Mouse (Mus musculus): ENCODE measurements around the gene Agap3. TPM values are rescaled to one million over a fixed set of nuclear protein-coding genes. Genes with fewer than 3 reads are reported as not detected.

Agap3 gene
- polyA plus RNA-seq, 1 experiment = 17.2 TPM

DNA sequence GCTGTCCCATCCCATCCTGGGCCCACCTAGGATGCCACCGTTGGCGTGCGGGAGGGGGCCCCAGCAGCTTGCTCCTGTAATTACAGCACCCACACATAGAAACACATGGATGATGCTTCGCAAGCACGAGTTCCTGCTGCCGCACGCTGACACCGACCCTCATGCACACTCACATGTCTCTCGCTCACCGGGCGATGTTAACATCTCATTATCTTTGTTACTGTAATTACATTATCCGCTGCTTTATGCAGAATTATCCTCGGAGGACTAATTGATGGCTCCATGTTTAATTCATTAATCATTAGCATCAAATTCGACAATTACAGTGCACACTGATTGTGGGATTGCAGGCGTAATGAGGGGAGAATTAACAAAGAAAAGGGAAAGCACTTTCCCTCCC is 43.0 kb downstream of the Agap3 start:
- Histone ChIP-seq H3K4me1 (ENCODE audit: control insufficient read depth) (no peaks in the 10 kb centered on the region), H3K27me3 (ENCODE audit: control insufficient read depth) (no peaks in the 10 kb centered on the region), H3K4me3 (replicated peaks) (no peak overlapping the region), H3K9me3 (ENCODE audit: control insufficient read depth, low read length) (no peaks in the 10 kb centered on the region), H3K36me3 (ENCODE audit: control insufficient read depth) (peaks cover 98% of the 10 kb centered on the region)
- TF ChIP-seq TAL1 (IDR thresholded peaks at IDR 0.05; ENCODE audit: low read length) (no peak), GATA1 (IDR thresholded peaks at IDR 0.05; ENCODE audit: low read length) (no peak)

GRCm38 (mm10) chr5:24496756-24497155 is 44.8 kb downstream of the Agap3 start:
- no peaks in the 10 kb centered on the region for H3K27me3 ChIP-seq (ENCODE audit: control insufficient read depth)
- peaks cover 99% of the 10 kb centered on the region for H3K36me3 ChIP-seq (ENCODE audit: control insufficient read depth)
- H3K4me3 ChIP-seq (replicated peaks) = no peak overlapping the region
- H3K9me3 ChIP-seq (ENCODE audit: control insufficient read depth, low read length) = no peaks in the 10 kb centered on the region
- no peaks in the 10 kb centered on the region for H3K4me1 ChIP-seq (ENCODE audit: control insufficient read depth)
- no peak for TF ChIP-seq GATA1 (IDR thresholded peaks at IDR 0.05; ENCODE audit: low read length)
- no peak for TF ChIP-seq TAL1 (IDR thresholded peaks at IDR 0.05; ENCODE audit: low read length)

DNA sequence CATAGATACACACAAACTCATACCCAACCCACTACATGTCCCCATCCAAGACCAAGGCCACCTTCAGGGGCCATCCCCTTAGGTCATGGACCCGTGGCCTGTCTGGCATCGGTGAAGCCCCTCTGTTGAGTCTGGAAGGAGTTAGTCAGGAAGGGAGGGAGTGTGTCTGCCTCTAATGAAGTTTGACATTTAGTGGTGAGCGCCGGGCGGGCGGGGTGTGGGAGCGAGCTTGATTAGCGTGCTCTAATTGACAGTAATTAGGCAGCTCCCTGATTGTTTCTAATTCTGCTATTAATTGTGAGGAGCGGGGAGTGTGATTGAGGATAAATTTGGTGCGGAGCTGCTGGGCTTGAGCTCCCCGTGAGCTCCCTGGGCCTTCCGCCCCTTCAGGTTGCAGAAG is 45.5 kb downstream of the Agap3 start:
- Histone ChIP-seq H3K4me3 (replicated peaks) (no peak overlapping the region), H3K36me3 (ENCODE audit: control insufficient read depth) (peaks cover 96% of the 10 kb centered on the region), H3K27me3 (ENCODE audit: control insufficient read depth) (no peaks in the 10 kb centered on the region), H3K9me3 (ENCODE audit: control insufficient read depth, low read length) (no peaks in the 10 kb centered on the region), H3K4me1 (ENCODE audit: control insufficient read depth) (no peaks in the 10 kb centered on the region)
- TF ChIP-seq TAL1 (IDR thresholded peaks at IDR 0.05; ENCODE audit: low read length) = no peak

DNA sequence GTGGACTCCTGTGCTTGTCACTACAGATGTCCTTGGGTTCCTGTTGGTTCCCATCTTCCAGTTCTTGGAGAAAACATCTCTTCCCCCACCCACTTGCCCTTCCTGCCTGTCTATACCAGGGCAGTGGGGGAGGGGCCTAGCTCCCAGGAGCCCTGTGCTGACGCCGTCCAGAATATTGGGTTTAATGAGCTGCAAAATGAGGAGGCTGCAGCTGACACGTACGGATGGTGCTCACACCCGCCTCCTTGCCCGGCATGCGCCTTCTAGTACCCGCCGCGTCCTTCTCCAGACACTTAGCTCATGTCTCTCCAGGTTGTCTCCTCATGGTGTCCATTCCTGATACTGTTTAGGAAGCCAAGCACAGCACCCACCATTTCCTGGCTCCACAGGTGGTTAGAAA is 47.1 kb downstream of the Agap3 start:
- Histone ChIP-seq H3K4me1 (ENCODE audit: control insufficient read depth) (no peaks in the 10 kb centered on the region), H3K9me3 (ENCODE audit: control insufficient read depth, low read length) (no peaks in the 10 kb centered on the region), H3K27me3 (ENCODE audit: control insufficient read depth) (peaks cover 3% of the 10 kb centered on the region), H3K36me3 (ENCODE audit: control insufficient read depth) (peaks cover 81% of the 10 kb centered on the region), H3K4me3 (replicated peaks) (no peak overlapping the region)
- TF ChIP-seq GATA1 (IDR thresholded peaks at IDR 0.05; ENCODE audit: low read length) = no peak
- TF ChIP-seq TAL1 (IDR thresholded peaks at IDR 0.05; ENCODE audit: low read length) = no peak

GRCm38 (mm10) chr5:24500851-24501250 is 48.9 kb downstream of the Agap3 start:
- peaks cover 64% of the 10 kb centered on the region for H3K36me3 ChIP-seq (ENCODE audit: control insufficient read depth)
- H3K27me3 ChIP-seq (ENCODE audit: control insufficient read depth) = peaks cover 18% of the 10 kb centered on the region

DNA sequence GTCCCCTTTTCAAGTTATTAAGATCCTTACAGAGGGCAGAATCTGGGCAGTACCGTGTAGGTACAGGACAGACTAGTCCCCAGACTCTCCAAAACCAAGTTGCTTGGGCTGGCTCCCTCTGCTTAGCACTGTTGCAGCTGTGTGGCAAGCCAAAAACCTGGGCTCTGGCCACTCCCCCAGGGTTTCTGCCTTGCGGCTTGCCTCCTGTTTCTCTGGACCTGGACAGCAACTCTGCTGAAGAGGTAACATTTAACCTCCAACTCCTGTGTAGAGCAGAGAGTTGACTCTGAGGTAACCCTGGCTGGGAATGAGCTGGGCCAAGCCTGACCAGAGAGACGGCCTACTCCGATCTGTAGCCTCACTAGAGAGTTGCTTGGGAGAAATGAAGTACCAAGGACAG is 50.8 kb downstream of the Agap3 start:
- Histone ChIP-seq H3K4me1 (ENCODE audit: control insufficient read depth) (no peaks in the 10 kb centered on the region; the same call in 1 of the 2 replicates), H3K36me3 (ENCODE audit: control insufficient read depth) (peaks cover 45% of the 10 kb centered on the region), H3K4me3 (replicated peaks) (no peak overlapping the region), H3K9me3 (ENCODE audit: control insufficient read depth, low read length) (no peaks in the 10 kb centered on the region), H3K27me3 (ENCODE audit: control insufficient read depth) (peaks cover 18% of the 10 kb centered on the region)
- TF ChIP-seq TAL1 (IDR thresholded peaks at IDR 0.05; ENCODE audit: low read length) = no peak

More at GRCm38 (mm10) chr5:24500851-24501250, 48.9 kb downstream of the Agap3 start:
- no peak overlapping the region for H3K4me3 ChIP-seq (replicated peaks)
- no peaks in the 10 kb centered on the region; the same call in 1 of the 2 replicates for H3K4me1 ChIP-seq (ENCODE audit: control insufficient read depth)
- H3K9me3 ChIP-seq (ENCODE audit: control insufficient read depth, low read length) = no peaks in the 10 kb centered on the region
- TF ChIP-seq TAL1 (IDR thresholded peaks at IDR 0.05; ENCODE audit: low read length) = no peak
- TF ChIP-seq GATA1 (IDR thresholded peaks at IDR 0.05; ENCODE audit: low read length) = no peak

- no peak for TF ChIP-seq GATA1 (IDR thresholded peaks at IDR 0.05; ENCODE audit: low read length)
- no peak for TF ChIP-seq TAL1 (IDR thresholded peaks at IDR 0.05; ENCODE audit: low read length)
- H3K27me3 ChIP-seq (ENCODE audit: control insufficient read depth) = peaks cover 18% of the 10 kb centered on the region
- no peaks in the 10 kb centered on the region; the same call in 1 of the 2 replicates for H3K4me1 ChIP-seq (ENCODE audit: control insufficient read depth)
- no peaks in the 10 kb centered on the region; the same call in 1 of the 2 replicates for H3K9me3 ChIP-seq (ENCODE audit: control insufficient read depth, low read length)
- H3K36me3 ChIP-seq (ENCODE audit: control insufficient read depth) = peaks cover 18% of the 10 kb centered on the region
- no peak overlapping the region for H3K4me3 ChIP-seq (replicated peaks)
Observed at GRCm38 (mm10) chr5:24505513-24505912, 53.5 kb downstream of the Agap3 start.

DNA sequence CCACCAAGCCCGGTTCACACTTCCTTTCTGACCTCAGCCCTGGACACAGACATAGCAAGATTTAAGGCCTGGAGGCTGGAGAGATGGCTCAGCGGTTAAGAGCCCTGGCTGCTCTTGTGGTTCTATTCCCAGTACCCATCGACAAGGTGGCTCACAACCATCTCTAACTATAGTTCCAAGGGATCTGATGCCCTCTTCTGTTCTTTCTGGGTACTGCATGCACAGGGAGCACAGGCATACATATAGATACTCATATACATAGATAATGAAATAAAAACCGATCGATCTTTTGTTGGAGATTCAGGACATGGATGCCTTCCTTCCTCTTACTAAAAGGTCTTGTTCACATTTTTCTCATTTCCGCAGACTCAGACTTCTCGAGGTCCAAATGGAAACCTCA is 56.4 kb downstream of the Agap3 start:
- no peaks in the 10 kb centered on the region for H3K36me3 ChIP-seq (ENCODE audit: control insufficient read depth)
- H3K27me3 ChIP-seq (ENCODE audit: control insufficient read depth) = peaks cover 27% of the 10 kb centered on the region
- no peaks in the 10 kb centered on the region; the same call in 1 of the 2 replicates for H3K9me3 ChIP-seq (ENCODE audit: control insufficient read depth, low read length)
- TF ChIP-seq GATA1 (IDR thresholded peaks at IDR 0.05; ENCODE audit: low read length) (no peak), TAL1 (IDR thresholded peaks at IDR 0.05; ENCODE audit: low read length) (no peak)
- H3K4me3 ChIP-seq (replicated peaks) = no peak overlapping the region
- no peaks in the 10 kb centered on the region; the same call in 1 of the 2 replicates for H3K4me1 ChIP-seq (ENCODE audit: control insufficient read depth)

GRCm38 (mm10) chr5:24510635-24511034 is 58.7 kb downstream of the Agap3 start:
- no peak for TF ChIP-seq TAL1 (IDR thresholded peaks at IDR 0.05; ENCODE audit: low read length)
- no peak for TF ChIP-seq GATA1 (IDR thresholded peaks at IDR 0.05; ENCODE audit: low read length)
- no peaks in the 10 kb centered on the region for H3K4me1 ChIP-seq (ENCODE audit: control insufficient read depth)

DNA sequence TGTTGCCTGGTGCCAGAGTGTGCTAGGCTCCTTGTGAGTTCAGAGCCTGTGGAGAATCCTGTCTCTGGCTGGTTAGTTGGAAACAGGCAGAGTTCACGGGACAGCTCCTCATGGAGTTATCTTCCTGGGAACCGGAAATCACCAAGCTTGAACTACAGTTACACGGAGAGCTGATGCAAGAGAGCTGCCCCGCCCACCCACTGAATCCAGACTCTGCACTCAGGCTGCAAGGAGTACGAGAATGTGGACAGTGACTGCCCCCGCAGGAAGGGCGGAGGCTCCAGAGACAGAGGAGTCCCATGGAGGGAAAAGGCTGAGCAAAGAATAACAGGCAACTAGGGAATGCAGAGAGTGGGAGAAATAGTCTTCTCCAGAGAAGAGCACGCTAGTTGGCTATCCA is 60.3 kb downstream of the Agap3 start:
- Histone ChIP-seq H3K9me3 (ENCODE audit: control insufficient read depth, low read length) (no peaks in the 10 kb centered on the region; the same call in 1 of the 2 replicates), H3K4me3 (replicated peaks) (no peak overlapping the region), H3K36me3 (ENCODE audit: control insufficient read depth) (no peaks in the 10 kb centered on the region), H3K4me1 (ENCODE audit: control insufficient read depth) (no peaks in the 10 kb centered on the region), H3K27me3 (ENCODE audit: control insufficient read depth) (peaks cover 9% of the 10 kb centered on the region)
- TF ChIP-seq TAL1 (IDR thresholded peaks at IDR 0.05; ENCODE audit: low read length) (no peak), GATA1 (IDR thresholded peaks at IDR 0.05; ENCODE audit: low read length) (no peak)

More at GRCm38 (mm10) chr5:24510635-24511034, 58.7 kb downstream of the Agap3 start:
- peaks cover 9% of the 10 kb centered on the region for H3K27me3 ChIP-seq (ENCODE audit: control insufficient read depth)
- H3K9me3 ChIP-seq (ENCODE audit: control insufficient read depth, low read length) = no peaks in the 10 kb centered on the region; the same call in 1 of the 2 replicates
- H3K36me3 ChIP-seq (ENCODE audit: control insufficient read depth) = no peaks in the 10 kb centered on the region
- no peak overlapping the region for H3K4me3 ChIP-seq (replicated peaks)

All from erythroblast, embryonic 14.5 days (primary cell).